Mouse (Mus musculus): ENCODE measurements around the gene Scgb1a1. TPM values are rescaled to one million over a fixed set of nuclear protein-coding genes. Genes with fewer than 3 reads are reported as not detected.

The Scgb1a1 gene
- polyA plus RNA-seq, 1 experiment from 2014 or later = not detected

- Histone ChIP-seq H3K27ac (ENCODE audit: low read length) (no peak overlapping the region), H3K4me3 (ENCODE audit: low read length) (no peak overlapping the region), H3K36me3 (ENCODE audit: control insufficient read depth, insufficient read depth, low read length) (no peaks in the 10 kb centered on the region), H3K27me3 (replicated peaks; ENCODE audit: control insufficient read depth, insufficient read depth, low read length) (no peaks in the 10 kb centered on the region), H3K4me2 (ENCODE audit: low read depth, low read length) (no peak overlapping the region), H3K9me3 (ENCODE audit: control insufficient read depth, low read length) (no peaks in the 10 kb centered on the region), H3K9ac (ENCODE audit: low read depth, low read length) (no peak overlapping the region), H3K4me1 (ENCODE audit: control insufficient read depth, insufficient read depth, low read length) (peaks cover 4% of the 10 kb centered on the region; the same call in 1 of the 2 replicates)
- ATAC-seq = peak; percentile 63; the same call in 1 of the 2 replicates
- WGBS = 34% methylated on average over 7 of the region's 7 CpGs
Observed at GRCm38 (mm10) chr19:9039928-9040327, 47.8 kb downstream of the Scgb1a1 start.

- Histone ChIP-seq H3K4me1 (ENCODE audit: control insufficient read depth, insufficient read depth, low read length) (peaks cover 7% of the 10 kb centered on the region; the same call in 1 of the 2 replicates), H3K27ac (ENCODE audit: low read length) (no peak overlapping the region), H3K27me3 (replicated peaks; ENCODE audit: control insufficient read depth, insufficient read depth, low read length) (no peaks in the 10 kb centered on the region), H3K4me3 (ENCODE audit: low read length) (no peak overlapping the region), H3K4me2 (ENCODE audit: low read depth, low read length) (no peak overlapping the region), H3K36me3 (ENCODE audit: control insufficient read depth, insufficient read depth, low read length) (no peaks in the 10 kb centered on the region), H3K9me3 (ENCODE audit: control insufficient read depth, low read length) (no peaks in the 10 kb centered on the region), H3K9ac (ENCODE audit: low read depth, low read length) (no peak overlapping the region)
- 55% methylated on average over 4 of the region's 4 CpGs for WGBS
- peak; percentile 72; the same call in 1 of the 2 replicates for ATAC-seq
Observed at GRCm38 (mm10) chr19:9039266-9039665, 48.5 kb downstream of the Scgb1a1 start.

- 55% methylated on average over 3 of the region's 3 CpGs for WGBS
- no peak for ATAC-seq
- H3K4me3 ChIP-seq (ENCODE audit: low read length) = no peak overlapping the region
- H3K4me2 ChIP-seq (ENCODE audit: low read depth, low read length) = no peak overlapping the region
- no peaks in the 10 kb centered on the region for H3K27me3 ChIP-seq (replicated peaks; ENCODE audit: control insufficient read depth, insufficient read depth, low read length)
- H3K36me3 ChIP-seq (ENCODE audit: control insufficient read depth, insufficient read depth, low read length) = no peaks in the 10 kb centered on the region
- H3K9me3 ChIP-seq (ENCODE audit: control insufficient read depth, low read length) = no peaks in the 10 kb centered on the region
- peaks cover 13% of the 10 kb centered on the region; the same call in 1 of the 2 replicates for H3K4me1 ChIP-seq (ENCODE audit: control insufficient read depth, insufficient read depth, low read length)
- no peak overlapping the region for H3K9ac ChIP-seq (ENCODE audit: low read depth, low read length)
- H3K27ac ChIP-seq (ENCODE audit: low read length) = no peak overlapping the region
Observed at GRCm38 (mm10) chr19:9038136-9038535, 49.6 kb downstream of the Scgb1a1 start.

GRCm38 (mm10) chr19:9035101-9035500 is 52.7 kb downstream of the Scgb1a1 start:
- H3K4me1 ChIP-seq (ENCODE audit: control insufficient read depth, insufficient read depth, low read length) = peaks cover 13% of the 10 kb centered on the region; the same call in 1 of the 2 replicates
- H3K36me3 ChIP-seq (ENCODE audit: control insufficient read depth, insufficient read depth, low read length) = no peaks in the 10 kb centered on the region
- no peaks in the 10 kb centered on the region for H3K9me3 ChIP-seq (ENCODE audit: control insufficient read depth, low read length)
- WGBS = 63% methylated on average over 3 of the region's 3 CpGs
- no peak overlapping the region for H3K4me2 ChIP-seq (ENCODE audit: low read depth, low read length)
- ATAC-seq = no peak
- H3K27me3 ChIP-seq (replicated peaks; ENCODE audit: control insufficient read depth, insufficient read depth, low read length) = no peaks in the 10 kb centered on the region
- H3K4me3 ChIP-seq (ENCODE audit: low read length) = no peak overlapping the region
- H3K27ac ChIP-seq (ENCODE audit: low read length) = no peak overlapping the region
- H3K9ac ChIP-seq (ENCODE audit: low read depth, low read length) = no peak overlapping the region

- H3K4me1 ChIP-seq (ENCODE audit: control insufficient read depth, insufficient read depth, low read length) = peaks cover 9% of the 10 kb centered on the region; the same call in 1 of the 2 replicates
- H3K4me3 ChIP-seq (ENCODE audit: low read length) = no peak overlapping the region
- H3K9ac ChIP-seq (ENCODE audit: low read depth, low read length) = no peak overlapping the region
- no peak overlapping the region for H3K27ac ChIP-seq (ENCODE audit: low read length)
- 90% methylated on average over 3 of the region's 3 CpGs for WGBS
- ATAC-seq = no peak
- no peaks in the 10 kb centered on the region for H3K36me3 ChIP-seq (ENCODE audit: control insufficient read depth, insufficient read depth, low read length)
- H3K9me3 ChIP-seq (ENCODE audit: control insufficient read depth, low read length) = no peaks in the 10 kb centered on the region
- H3K4me2 ChIP-seq (ENCODE audit: low read depth, low read length) = no peak overlapping the region
- H3K27me3 ChIP-seq (replicated peaks; ENCODE audit: control insufficient read depth, insufficient read depth, low read length) = no peaks in the 10 kb centered on the region
Observed at GRCm38 (mm10) chr19:9034480-9034879, 53.3 kb downstream of the Scgb1a1 start.

Other genes starting within 250 kb of the Scgb1a1 start
- 13.3 and 14.3 TPM in 2 replicates for gene Gng3, start 248.8 kb downstream of the Scgb1a1 start, polyA plus RNA-seq (2015; fragmentation: Nextera tagmentation; extraction: Ambion mirVana)
- gene Lrrn4cl, start 237.2 kb downstream of the Scgb1a1 start, polyA plus RNA-seq (2015; fragmentation: Nextera tagmentation; extraction: Ambion mirVana) = 1.6 and 1.7 TPM in 2 replicates
- gene Ubxn1, start 216.5 kb downstream of the Scgb1a1 start, polyA plus RNA-seq (2015; fragmentation: Nextera tagmentation; extraction: Ambion mirVana) = 158 and 170 TPM in 2 replicates
- 60.7 and 61.2 TPM in 2 replicates for gene Uqcc3, start 207.0 kb downstream of the Scgb1a1 start, polyA plus RNA-seq (2015; fragmentation: Nextera tagmentation; extraction: Ambion mirVana)
- 60.7 and 74.8 TPM in 2 replicates for gene Lbhd1, start 204.2 kb downstream of the Scgb1a1 start, polyA plus RNA-seq (2015; fragmentation: Nextera tagmentation; extraction: Ambion mirVana)
- gene Gm49403, start 204.0 kb downstream of the Scgb1a1 start, polyA plus RNA-seq (2015; fragmentation: Nextera tagmentation; extraction: Ambion mirVana) = not detected in 2 replicates
- 79.5 and 89.2 TPM in 2 replicates for gene 1810009A15Rik, start 199.1 kb downstream of the Scgb1a1 start, polyA plus RNA-seq (2015; fragmentation: Nextera tagmentation; extraction: Ambion mirVana)
- not detected in 2 replicates for gene Gm49416, start 199.0 kb downstream of the Scgb1a1 start, polyA plus RNA-seq (2015; fragmentation: Nextera tagmentation; extraction: Ambion mirVana)
- gene Ints5, start 195.0 kb downstream of the Scgb1a1 start, polyA plus RNA-seq (2015; fragmentation: Nextera tagmentation; extraction: Ambion mirVana) = 39.2 and 40.9 TPM in 2 replicates
- gene Ganab, start 189.9 kb downstream of the Scgb1a1 start, polyA plus RNA-seq (2015; fragmentation: Nextera tagmentation; extraction: Ambion mirVana) = 95.7 and 100 TPM in 2 replicates
- gene B3gat3, start 167.6 kb downstream of the Scgb1a1 start, polyA plus RNA-seq (2015; fragmentation: Nextera tagmentation; extraction: Ambion mirVana) = 44.0 and 45.4 TPM in 2 replicates
- 3.1 and 3.3 TPM in 2 replicates for gene Rom1, start 158.6 kb downstream of the Scgb1a1 start, polyA plus RNA-seq (2015; fragmentation: Nextera tagmentation; extraction: Ambion mirVana)
- gene Eml3, start 158.4 kb downstream of the Scgb1a1 start, polyA plus RNA-seq (2015; fragmentation: Nextera tagmentation; extraction: Ambion mirVana) = 22.6 and 23.5 TPM in 2 replicates
- gene Mta2, start 146.1 kb downstream of the Scgb1a1 start, polyA plus RNA-seq (2015; fragmentation: Nextera tagmentation; extraction: Ambion mirVana) = 119 and 130 TPM in 2 replicates
- gene Tut1, start 134.1 kb downstream of the Scgb1a1 start, polyA plus RNA-seq (2015; fragmentation: Nextera tagmentation; extraction: Ambion mirVana) = 30.1 and 31.7 TPM in 2 replicates
- 392 and 445 TPM in 2 replicates for gene Eef1g, start 120.9 kb downstream of the Scgb1a1 start, polyA plus RNA-seq (2015; fragmentation: Nextera tagmentation; extraction: Ambion mirVana)
- gene Ahnak, start 98.7 kb downstream of the Scgb1a1 start, polyA plus RNA-seq (2015; fragmentation: Nextera tagmentation; extraction: Ambion mirVana) = 16.5 and 20.8 TPM in 2 replicates
- 7.2 and 10.4 TPM in 2 replicates for gene Asrgl1, start 47.7 kb upstream of the Scgb1a1 start, polyA plus RNA-seq (2015; fragmentation: Nextera tagmentation; extraction: Ambion mirVana)